Mouse (Mus musculus) stomach, postnatal 0 days (tissue): ENCODE results near the gene Mroh9. TPM values are rescaled to one million over a fixed set of nuclear protein-coding genes. Genes with fewer than 3 reads are reported as not detected.
A peak's percentile ranks its signal among the peaks of the same experiment; 100 is the strongest.

Source experiments
- ATAC-seq: fragments of 200-750 bp; cut with Nextera tagmentation; 2 replicates; pipeline ENCODE4 v1.8.0; 2017; ENCODE audit not compliant: low FRiP score, low TSS enrichment
- DNase-seq: peaks from one replicate; pipeline ENCODE4 v3.0.0-alpha.2; 2016; ENCODE audit warnings: low spot score
- H3K27ac ChIP-seq: fragments of 300-500 bp; sonication (generic); replicated peaks from 2 replicates; pipeline ENCODE4 v1.5.1; 2014; ENCODE audit warnings: mild to moderate bottlenecking, control low read depth
- H3K27me3 ChIP-seq: fragments of 300-500 bp; sonication (generic); 2 replicates; pipeline ENCODE4 v1.6.1; 2014; ENCODE audit warnings: low read length; ENCODE audit not compliant: control insufficient read depth, insufficient read depth
- H3K36me3 ChIP-seq: fragments of 300-500 bp; sonication (generic); 2 replicates; pipeline ENCODE4 v1.6.1; 2014; ENCODE audit warnings: low read length, mixed read lengths; ENCODE audit not compliant: control insufficient read depth, insufficient read depth
- H3K4me1 ChIP-seq: fragments of 300-500 bp; sonication (generic); replicated peaks from 2 replicates; pipeline ENCODE4 v1.6.1; 2014; ENCODE audit warnings: antibody characterized with exemption; ENCODE audit not compliant: control insufficient read depth, insufficient read depth
- H3K4me2 ChIP-seq: fragments of 300-500 bp; sonication (generic); replicated peaks from 2 replicates; pipeline ENCODE4 v1.6.1; 2014; ENCODE audit warnings: low read depth, mild to moderate bottlenecking, control low read depth, moderate library complexity
- H3K4me3 ChIP-seq: fragments of 300-500 bp; sonication (generic); 2 replicates; pipeline ENCODE4 v1.5.1; 2014; ENCODE audit warnings: low read depth, low read length, control low read depth
- H3K9ac ChIP-seq: fragments of 300-500 bp; sonication (generic); 2 replicates; pipeline ENCODE4 v1.6.1; 2014; ENCODE audit warnings: mild to moderate bottlenecking, low read length, control low read depth, mixed read lengths
- H3K9me3 ChIP-seq: fragments of 300-500 bp; sonication (generic); 2 replicates; pipeline ENCODE4 v1.6.1; 2016; ENCODE audit warnings: low read length; ENCODE audit not compliant: control insufficient read depth
- CTCF ChIP-seq: IDR thresholded peaks from 2 replicates; pipeline ENCODE4 v1.5.1; 2016; ENCODE audit warnings: antibody characterized with exemption, low read depth, mild to moderate bottlenecking, moderate library complexity
- EP300 ChIP-seq: optimal IDR thresholded peaks from 2 replicates; pipeline ENCODE3; 2016; ENCODE audit warnings: antibody characterized with exemption
- WGBS: fragments of 180-500 bp; shearing (Covaris S2); extraction: QIAGEN DNeasy Blood & Tissue Kit; methylation state at CpG from one replicate; pipeline ENCODE4 v1.1.7; 2014; 5-methylcytosine and 5-hydroxymethylcytosine counted together
- polyA plus RNA-seq: library from polyadenylated mRNA; unstranded; fragments of >200 nt; fragmentation: Nextera tagmentation; extraction: Ambion mirVana; gene quantifications from 2 replicates; pipeline ENCODE4 v1.2.1, GENCODE M21; 2015

The Mroh9 gene
- polyA plus RNA-seq, 1 experiment from 2014 or later, result not detected

- no peak for TF ChIP-seq EP300
- no peak for TF ChIP-seq CTCF
- Histone ChIP-seq H3K27me3 (no peaks in the 10 kb centered on the region), H3K27ac (no peak overlapping the region), H3K9me3 (no peaks in the 10 kb centered on the region), H3K36me3 (no peaks in the 10 kb centered on the region), H3K4me2 (no peak overlapping the region), H3K4me1 (no peaks in the 10 kb centered on the region), H3K9ac (no peak overlapping the region), H3K4me3 (no peak overlapping the region)
- ATAC-seq, result no peak
- no peak for DNase-seq
- WGBS, result 78% methylated on average over 3 of the region's 3 CpGs
Observed at GRCm38 (mm10) chr1:163060381-163060780, 25.1 kb downstream of the Mroh9 start.

GRCm38 (mm10) chr1:163057363-163057762 lies 28.1 kb downstream of the Mroh9 start:
- TF ChIP-seq CTCF (peak; percentile 73), EP300 (no peak)
- H3K27ac ChIP-seq, result no peak overlapping the region
- WGBS, result 41% methylated on average over 2 of the region's 2 CpGs

GRCm38 (mm10) chr1:163055629-163056028 lies 29.8 kb downstream of the Mroh9 start:
- H3K4me1 ChIP-seq, result no peaks in the 10 kb centered on the region
- H3K4me2 ChIP-seq, result no peak overlapping the region
- H3K9me3 ChIP-seq, result no peaks in the 10 kb centered on the region
- DNase-seq (no peak), ATAC-seq (no peak)
- H3K27me3 ChIP-seq, result no peaks in the 10 kb centered on the region
- TF ChIP-seq CTCF (no peak), EP300 (no peak)
- H3K27ac ChIP-seq, result no peak overlapping the region
- H3K9ac ChIP-seq, result no peak overlapping the region
- H3K4me3 ChIP-seq, result no peak overlapping the region
- H3K36me3 ChIP-seq, result no peaks in the 10 kb centered on the region

More at GRCm38 (mm10) chr1:163057363-163057762, 28.1 kb downstream of the Mroh9 start:
- H3K36me3 ChIP-seq, result no peaks in the 10 kb centered on the region
- H3K4me3 ChIP-seq, result no peak overlapping the region
- no peaks in the 10 kb centered on the region for H3K27me3 ChIP-seq
- H3K4me1 ChIP-seq, result no peaks in the 10 kb centered on the region
- H3K4me2 ChIP-seq, result no peak overlapping the region
- no peak for DNase-seq
- H3K9me3 ChIP-seq, result no peaks in the 10 kb centered on the region
- H3K9ac ChIP-seq, result no peak overlapping the region
- ATAC-seq, result no peak

- no peak for TF ChIP-seq CTCF
- DNase-seq (no peak), ATAC-seq (no peak)
- Histone ChIP-seq H3K4me2 (no peak overlapping the region), H3K4me1 (no peaks in the 10 kb centered on the region), H3K9me3 (no peaks in the 10 kb centered on the region), H3K4me3 (no peak overlapping the region), H3K27ac (no peak overlapping the region), H3K9ac (no peak overlapping the region), H3K36me3 (no peaks in the 10 kb centered on the region), H3K27me3 (no peaks in the 10 kb centered on the region)
Observed at GRCm38 (mm10) chr1:163023075-163023474, 62.4 kb downstream of the Mroh9 start.

- Histone ChIP-seq H3K9me3 (no peaks in the 10 kb centered on the region), H3K4me2 (no peak overlapping the region), H3K4me3 (no peak overlapping the region), H3K27ac (no peak overlapping the region), H3K36me3 (no peaks in the 10 kb centered on the region), H3K4me1 (no peaks in the 10 kb centered on the region), H3K27me3 (no peaks in the 10 kb centered on the region), H3K9ac (no peak overlapping the region)
- TF ChIP-seq CTCF (no peak), EP300 (no peak)
- 44% methylated on average over 3 of the region's 3 CpGs for WGBS
- DNase-seq (no peak), ATAC-seq (no peak)
Observed at GRCm38 (mm10) chr1:163009220-163009619, 76.2 kb downstream of the Mroh9 start.

- ATAC-seq, result no peak; the same call in 1 of the 2 replicates
- TF ChIP-seq EP300, result no peak
- TF ChIP-seq CTCF, result no peak
- Histone ChIP-seq H3K4me2 (no peak overlapping the region), H3K4me3 (no peak overlapping the region), H3K36me3 (no peaks in the 10 kb centered on the region), H3K9me3 (no peaks in the 10 kb centered on the region), H3K27me3 (no peaks in the 10 kb centered on the region), H3K4me1 (no peaks in the 10 kb centered on the region), H3K27ac (no peak overlapping the region), H3K9ac (no peak overlapping the region)
- DNase-seq, result no peak
- 40% methylated on average over 2 of the region's 2 CpGs for WGBS
Observed at GRCm38 (mm10) chr1:163003496-163003895, 82.0 kb downstream of the Mroh9 start.
